Mouse (Mus musculus) heart, embryonic 14.5 days (tissue): ENCODE data around the gene Idh3g. TPM values are rescaled to one million over a fixed set of nuclear protein-coding genes. Genes with fewer than 3 reads are reported as not detected.
"Not testable (repeated sequence)": the region's sequence is repeated elsewhere in the genome, so short reads cannot be mapped to it uniquely, and the experiment has no call there.

Experiments
- ATAC-seq: fragments of 200-750 bp; cut with Nextera tagmentation; 2 replicates; pipeline ENCODE4 v1.8.0; 2017; ENCODE audit warnings: low read depth, moderate TSS enrichment; ENCODE audit not compliant: insufficient number of reproducible peaks, insufficient read depth, low FRiP score
- H3K27ac ChIP-seq, 2 experiments: fragments of 200-500 bp in 1 of 2; fragments of 300-500 bp in 1 of 2; sonication (generic) in 1 of 2; replicated peaks in 1 of 2; 2 replicates each; pipeline ENCODE4 v1.5.1; 2012 to 2014; ENCODE audit warnings: low read depth in 2 of 2, low read length in 2 of 2, control low read depth in 1 of 2, mild to moderate bottlenecking in 1 of 2, mixed read lengths in 1 of 2; ENCODE audit not compliant: control insufficient read depth in 1 of 2, insufficient read depth in 1 of 2
- H3K27me3 ChIP-seq: fragments of 300-500 bp; sonication (generic); 2 replicates; pipeline ENCODE4 v1.6.1; 2014; ENCODE audit warnings: mild to moderate bottlenecking, low read length, control low read depth; ENCODE audit not compliant: control insufficient read depth, insufficient read depth
- H3K36me3 ChIP-seq: fragments of 300-500 bp; sonication (generic); 2 replicates; pipeline ENCODE4 v1.6.1; 2014; ENCODE audit warnings: mild to moderate bottlenecking, control low read depth, low read length, mixed read lengths; ENCODE audit not compliant: control insufficient read depth, insufficient read depth
- H3K4me1 ChIP-seq, 2 experiments: fragments of 200-500 bp in 1 of 2; fragments of 300-500 bp in 1 of 2; sonication (generic) in 1 of 2; 2 replicates each; pipeline ENCODE4 v1.6.1; 2012 to 2014; ENCODE audit warnings: low read length in 2 of 2, control low read depth in 1 of 2, mixed read lengths in 1 of 2; ENCODE audit not compliant: control insufficient read depth in 2 of 2, insufficient read depth in 2 of 2
- H3K4me2 ChIP-seq: fragments of 300-500 bp; sonication (generic); 2 replicates; pipeline ENCODE4 v1.6.1; 2014; ENCODE audit warnings: mild to moderate bottlenecking, low read length
- H3K4me3 ChIP-seq, 2 experiments: fragments of 200-500 bp in 1 of 2; fragments of 300-500 bp in 1 of 2; sonication (generic) in 1 of 2; 2 replicates each; pipeline ENCODE4 v1.5.1; 2012 to 2014; ENCODE audit warnings: low read length in 2 of 2, mild to moderate bottlenecking in 2 of 2, control low read depth in 1 of 2, low read depth in 1 of 2, moderate library complexity in 1 of 2; ENCODE audit not compliant: control insufficient read depth in 1 of 2, insufficient read depth in 1 of 2
- H3K9ac ChIP-seq: fragments of 300-500 bp; sonication (generic); 2 replicates; pipeline ENCODE4 v1.6.1; 2014; ENCODE audit warnings: mild to moderate bottlenecking, low read length
- H3K9me3 ChIP-seq: fragments of 300-500 bp; sonication (generic); 2 replicates; pipeline ENCODE4 v1.6.1; 2016; ENCODE audit warnings: low read length, control low read depth; ENCODE audit not compliant: control insufficient read depth
- WGBS: fragments of 180-500 bp; shearing (Covaris S2); extraction: QIAGEN DNeasy Blood & Tissue Kit; methylation state at CpG from one replicate; pipeline ENCODE4 v1.1.7; 2014; 5-methylcytosine and 5-hydroxymethylcytosine counted together
- polyA plus RNA-seq: library from polyadenylated mRNA; unstranded; fragments of >200 nt; fragmentation: Nextera tagmentation; extraction: Ambion mirVana; gene quantifications from 2 replicates; pipeline ENCODE4 v1.2.1, GENCODE M21; 2014

Gene Idh3g
- polyA plus RNA-seq, 1 experiment from 2014 or later: 508 TPM

DNA sequence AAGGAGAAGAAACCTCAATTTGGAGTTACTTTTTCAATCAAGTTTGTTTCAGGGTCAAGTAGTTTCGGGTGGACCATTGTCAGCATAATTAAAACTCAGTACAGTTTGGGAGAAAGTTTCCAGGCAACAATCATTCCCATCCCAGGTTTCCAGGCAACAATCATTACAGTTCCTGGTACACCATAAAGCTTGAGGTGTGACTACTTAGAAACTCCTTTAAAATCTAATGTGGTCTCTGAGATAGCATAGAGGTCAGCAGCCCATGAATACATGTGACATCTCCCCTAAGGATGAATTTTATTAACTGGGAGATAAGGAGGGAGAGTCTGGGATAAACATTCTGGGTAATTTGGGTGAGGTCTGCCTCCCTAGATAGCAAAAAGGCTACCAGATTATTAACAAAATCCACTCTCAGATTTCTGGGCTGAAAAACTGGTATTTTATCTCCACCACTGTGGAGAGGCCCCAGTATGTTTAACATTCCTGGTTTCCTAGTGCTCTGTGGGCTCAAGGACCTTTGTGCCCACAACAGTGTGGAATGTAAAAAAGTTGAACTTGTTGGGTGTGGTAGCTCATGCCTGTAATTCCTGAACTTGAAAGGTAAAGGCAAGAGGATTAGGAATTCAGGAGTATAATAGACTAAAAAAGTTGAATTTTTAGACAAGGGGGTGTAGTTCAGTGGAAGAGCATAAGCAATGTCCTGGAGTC is 41.8 kb downstream of the Idh3g start:
- Histone ChIP-seq H3K4me2 (no peak overlapping the region), H3K9me3 (no peaks in the 10 kb centered on the region), H3K4me3 (no peak overlapping the region), H3K36me3 (no peaks in the 10 kb centered on the region), H3K27me3 (no peaks in the 10 kb centered on the region), H3K4me1 (no peaks in the 10 kb centered on the region), H3K9ac (no peak overlapping the region), H3K27ac (no peak overlapping the region)
- ATAC-seq: no peak
- WGBS: 48% methylated on average over 1 of the region's 1 CpGs

DNA sequence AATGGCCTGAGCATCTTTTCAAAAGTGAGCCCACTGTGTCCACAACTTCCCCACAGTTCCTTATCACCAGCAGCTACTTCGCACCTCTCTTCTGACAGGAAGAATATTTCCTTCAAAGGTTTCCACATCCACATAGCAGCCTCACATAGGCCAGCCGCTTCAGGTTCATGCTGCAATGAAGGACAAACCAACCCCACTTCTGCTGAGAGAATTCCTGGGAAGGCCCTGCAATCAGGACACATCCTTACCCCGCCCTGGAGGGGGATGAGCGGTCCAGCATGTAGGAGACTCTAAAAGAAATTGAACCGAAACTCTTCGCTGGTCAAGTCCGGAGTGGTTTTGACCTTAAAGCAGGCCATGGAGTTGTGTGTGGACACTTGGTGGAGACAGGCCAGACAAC is 46.9 kb downstream of the Idh3g start:
- not testable (repeated sequence) for H3K27ac ChIP-seq, H3K9me3 ChIP-seq, H3K4me3 ChIP-seq, H3K9ac ChIP-seq, H3K4me2 ChIP-seq, H3K27me3 ChIP-seq, H3K4me1 ChIP-seq, ATAC-seq, H3K36me3 ChIP-seq
- 88% methylated on average over 7 of the region's 7 CpGs for WGBS

DNA sequence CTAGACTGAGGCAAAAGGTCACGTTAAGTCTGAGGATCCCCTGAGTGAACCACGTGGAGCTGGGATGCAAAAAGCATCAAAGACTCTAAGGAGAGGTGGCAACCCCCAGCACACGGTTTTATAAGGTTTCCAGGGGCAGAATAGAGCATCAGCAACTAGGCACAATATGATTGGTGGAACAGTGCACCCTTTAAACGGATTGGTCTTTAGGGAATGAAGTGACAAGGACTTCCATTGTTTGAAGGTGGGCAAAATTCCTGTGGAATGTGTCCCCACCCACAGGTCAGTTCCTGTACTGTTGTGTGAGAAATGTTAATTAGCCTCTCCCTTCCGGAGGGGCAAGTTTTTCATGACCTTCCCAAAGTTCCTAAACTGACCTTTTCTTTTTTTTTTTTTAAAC is 47.5 kb downstream of the Idh3g start:
- WGBS: 59% methylated on average over 5 of the region's 5 CpGs
- Histone ChIP-seq H3K4me3 (no peak overlapping the region), H3K4me2 (no peak overlapping the region), H3K27ac (no peak overlapping the region), H3K36me3 (0 out of 2 replicates have a peak, but pooled peaks cover 3% of the 10 kb centered on the region), H3K9me3 (no peaks in the 10 kb centered on the region), H3K9ac (no peak overlapping the region), H3K27me3 (no peaks in the 10 kb centered on the region), H3K4me1 (no peaks in the 10 kb centered on the region)
- no peak for ATAC-seq

DNA sequence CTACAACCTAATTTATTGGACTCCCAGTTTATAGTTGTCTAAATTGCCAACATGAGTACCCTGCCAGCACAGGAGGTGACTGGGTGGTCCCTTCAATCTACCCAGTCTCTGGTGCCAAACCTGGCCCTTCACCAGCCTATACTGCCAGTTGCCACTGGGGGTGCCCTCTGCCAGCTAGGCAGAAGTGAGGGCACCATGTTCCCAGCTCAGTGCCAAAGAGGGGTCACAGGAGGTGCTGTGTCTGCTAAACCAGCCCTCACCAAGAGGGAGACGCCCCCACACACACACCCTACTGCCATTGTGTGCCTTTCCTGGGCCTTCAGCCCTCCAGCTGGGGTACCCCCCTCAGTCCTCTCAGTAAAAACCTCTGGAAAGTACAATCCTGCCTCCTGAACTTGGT is 48.5 kb downstream of the Idh3g start:
- Histone ChIP-seq H3K4me2 (no peak overlapping the region), H3K27ac (no peak overlapping the region), H3K36me3 (0 out of 2 replicates have a peak, but pooled peaks cover 3% of the 10 kb centered on the region), H3K27me3 (no peaks in the 10 kb centered on the region), H3K4me1 (no peaks in the 10 kb centered on the region), H3K9me3 (no peaks in the 10 kb centered on the region), H3K9ac (no peak overlapping the region), H3K4me3 (no peak overlapping the region)
- ATAC-seq: no peak
- 50% methylated on average over 1 of the region's 1 CpGs for WGBS

DNA sequence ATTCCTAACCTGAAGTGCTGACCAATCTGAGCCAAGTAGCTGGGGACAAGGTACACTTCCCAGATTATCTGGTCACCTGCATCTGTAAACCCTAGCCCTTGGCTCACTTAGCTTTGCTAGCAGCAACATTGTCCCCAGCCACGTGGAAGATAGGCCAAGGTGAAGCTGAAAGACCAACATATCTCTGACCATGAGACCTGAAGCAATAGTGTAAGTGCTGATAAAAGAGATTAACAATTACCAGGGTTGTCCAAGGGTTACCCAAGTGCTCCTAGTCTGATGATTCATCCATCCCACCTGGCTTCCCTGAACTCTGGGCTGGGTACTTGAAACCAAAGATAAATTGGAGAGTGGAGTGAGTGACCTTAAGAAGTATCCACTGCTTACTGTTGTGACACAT is 55.8 kb downstream of the Idh3g start:
- Histone ChIP-seq H3K9ac (no peak overlapping the region), H3K27ac (no peak overlapping the region), H3K4me1 (no peaks in the 10 kb centered on the region), H3K4me3 (no peak overlapping the region), H3K9me3 (no peaks in the 10 kb centered on the region), H3K36me3 (0 out of 2 replicates have a peak, but pooled peaks cover 33% of the 10 kb centered on the region), H3K27me3 (no peaks in the 10 kb centered on the region), H3K4me2 (no peak overlapping the region)
- 43% methylated on average over 1 of the region's 1 CpGs for WGBS
- ATAC-seq: no peak

Other genes starting within 250 kb of the Idh3g start
- 0.70 and 0.80 TPM in 2 replicates for gene Dusp9, start 147.5 kb downstream of the Idh3g start, polyA plus RNA-seq
- 11.6 and 12.9 TPM in 2 replicates for gene Pnck, start 126.8 kb downstream of the Idh3g start, polyA plus RNA-seq
- 11.8 and 11.9 TPM in 2 replicates for gene Slc6a8, start 113.7 kb downstream of the Idh3g start, polyA plus RNA-seq
- 164 and 174 TPM in 2 replicates for gene Bcap31, start 70.7 kb downstream of the Idh3g start, polyA plus RNA-seq
- gene Abcd1, start 70.3 kb downstream of the Idh3g start, polyA plus RNA-seq: 10.9 and 12.2 TPM in 2 replicates
- gene Plxnb3, start 29.8 kb downstream of the Idh3g start, polyA plus RNA-seq: 0.31 and 0.69 TPM in 2 replicates
- gene Srpk3, start 12.5 kb downstream of the Idh3g start, polyA plus RNA-seq: 76.5 and 79.5 TPM in 2 replicates
- gene Ssr4, start 131 bp upstream of the Idh3g start, polyA plus RNA-seq: 186 and 206 TPM in 2 replicates
- 0.40 and 0.42 TPM in 2 replicates for gene Pdzd4, start 38.1 kb upstream of the Idh3g start, polyA plus RNA-seq
- gene Avpr2, start 105.2 kb upstream of the Idh3g start, polyA plus RNA-seq: not detected in 2 replicates
- 0.39 and 0.54 TPM in 2 replicates for gene L1cam, start 109.2 kb upstream of the Idh3g start, polyA plus RNA-seq
- gene Arhgap4, start 135.0 kb upstream of the Idh3g start, polyA plus RNA-seq: 1.1 and 1.5 TPM in 2 replicates
- 84.4 and 84.8 TPM in 2 replicates for gene Naa10, start 135.0 kb upstream of the Idh3g start, polyA plus RNA-seq
- 55.5 and 63.7 TPM in 2 replicates for gene Renbp, start 144.0 kb upstream of the Idh3g start, polyA plus RNA-seq
- gene Hcfc1, start 179.5 kb upstream of the Idh3g start, polyA plus RNA-seq: 35.6 and 36.6 TPM in 2 replicates
- 41.4 and 44.6 TPM in 2 replicates for gene Irak1, start 237.0 kb upstream of the Idh3g start, polyA plus RNA-seq